ENCODE assay signal across 26 mouse cellular contexts in genomic region chr13:32465041-32465682, GRCm38 (mm10).
DNase-seq lines count a peak whose midpoint lies in the region; ATAC-seq and TF ChIP-seq lines count a peak whose summit lies in the region.
"Had no signal": no experiment of that assay in that cellular context is flagged by ENCODE, and none has a peak within 500 bp of the region (broad histone marks: within the 10 kb centered on the region; RNA-seq: fewer than 3 reads in every experiment).

No protein-coding gene starts in this region.

- TF ChIP-seq CTCF in kidney, adult 2 months (conservative IDR thresholded peaks at IDR 0.05; ENCODE audit: insufficient read depth, insufficient read length, low read depth, low read length): no peak

- H3K4me2 ChIP-seq in lung, embryonic 15.5 days: no peak overlapping the region
- H3K4me2 ChIP-seq: embryonic facial prominence, embryonic 12.5 days; forebrain, embryonic 15.5 days; heart, embryonic 12.5 days; hindbrain, embryonic 15.5 days; limb, embryonic 12.5 days; liver, embryonic 15.5 days; neural tube, embryonic 15.5 days had no signal

- WGBS in kidney, adult 2 months: 86% methylated on average over 6 of the region's 6 CpGs
- WGBS in lung, embryonic 15.5 days: 86% methylated on average over 6 of the region's 6 CpGs

- no peak for TF ChIP-seq POLR2A in kidney, adult 2 months (IDR thresholded peaks at IDR 0.05; ENCODE audit: low read depth, low read length)

- H3K27me3 ChIP-seq in kidney, adult 2 months (replicated peaks; ENCODE audit: control insufficient read depth, insufficient read depth, low read length): no peaks in the 10 kb centered on the region
- H3K27me3 ChIP-seq in lung, embryonic 15.5 days: no peaks in the 10 kb centered on the region
- H3K27me3 ChIP-seq: embryonic facial prominence, embryonic 12.5 days; forebrain, embryonic 15.5 days; hindbrain, embryonic 15.5 days; liver, embryonic 15.5 days; neural tube, embryonic 15.5 days had no signal

- no peak overlapping the region for H3K9ac ChIP-seq in lung, embryonic 15.5 days
- H3K9ac ChIP-seq: embryonic facial prominence, embryonic 12.5 days; forebrain, embryonic 15.5 days; heart, embryonic 12.5 days; hindbrain, embryonic 15.5 days; limb, embryonic 12.5 days; liver, embryonic 15.5 days; neural tube, embryonic 15.5 days had no signal

- H3K27ac ChIP-seq in kidney, adult 2 months (ENCODE audit: insufficient read depth, low read depth, low read length): no peak overlapping the region
- H3K27ac ChIP-seq in lung, embryonic 15.5 days: no peak overlapping the region
- H3K27ac ChIP-seq: embryonic facial prominence, embryonic 12.5 days; forebrain, embryonic 10.5 days; forebrain, embryonic 15.5 days; hindbrain, embryonic 15.5 days; limb, embryonic 12.5 days; liver, embryonic 15.5 days; neural tube, embryonic 15.5 days had no signal

- ATAC-seq in lung, embryonic 15.5 days (ENCODE audit: borderline replicate concordance, extremely low read depth, low FRiP score, low TSS enrichment): peak; percentile 39; the same call in 1 of the 2 replicates
- ATAC-seq: forebrain, embryonic 15.5 days; inflammation-experienced regulatory T-cells, adult 6 months had no signal

- H3K9me3 ChIP-seq in lung, embryonic 15.5 days: no peaks in the 10 kb centered on the region
- H3K9me3 ChIP-seq: embryonic facial prominence, embryonic 12.5 days; forebrain, embryonic 10.5 days; forebrain, embryonic 15.5 days; heart, embryonic 12.5 days; hindbrain, embryonic 15.5 days; limb, embryonic 12.5 days; liver, embryonic 15.5 days; megakaryocyte, embryonic 14.5 days; neural tube, embryonic 15.5 days had no signal

- peak; percentile 5 for DNase-seq in kidney, adult 2 months
- DNase-seq in kidney, postnatal 10 days: no peak
- no peak for DNase-seq in lung, adult 18-20 months
- DNase-seq in ES-CJ7 (ENCODE audit: low read depth, low spot score): peak; percentile 3
- DNase-seq in R1 (ENCODE audit: low read depth, low spot score): peak; percentile 7
- DNase-seq: adrenal gland, postnatal 10 days; B cell, adult 2 months; cerebellum, adult 11 months; cerebellum, adult 9-10 months; cerebellum, postnatal 36 days; gastrocnemius, postnatal 25 days; heart, postnatal 4 days; retina, postnatal 1 day; right cerebral cortex, postnatal 14 days; thymus, postnatal 4 days had no signal

- no peak overlapping the region for H3K4me3 ChIP-seq in kidney, adult 2 months (ENCODE audit: insufficient read depth, low read depth, low read length)
- no peak overlapping the region for H3K4me3 ChIP-seq in lung, embryonic 15.5 days
- H3K4me3 ChIP-seq: embryonic facial prominence, embryonic 12.5 days; forebrain, embryonic 10.5 days; forebrain, embryonic 15.5 days; heart, embryonic 12.5 days; hindbrain, embryonic 15.5 days; limb, embryonic 12.5 days; liver, embryonic 15.5 days; megakaryocyte, embryonic 14.5 days; neural tube, embryonic 15.5 days had no signal

- no peaks in the 10 kb centered on the region for H3K36me3 ChIP-seq in kidney, adult 2 months (ENCODE audit: control insufficient read depth, insufficient read depth, low read length)
- H3K36me3 ChIP-seq in lung, embryonic 15.5 days: no peaks in the 10 kb centered on the region
- H3K36me3 ChIP-seq: embryonic facial prominence, embryonic 12.5 days; forebrain, embryonic 10.5 days; forebrain, embryonic 15.5 days; heart, embryonic 12.5 days; hindbrain, embryonic 15.5 days; limb, embryonic 12.5 days; liver, embryonic 15.5 days; neural tube, embryonic 15.5 days had no signal

- no peaks in the 10 kb centered on the region for H3K4me1 ChIP-seq in kidney, adult 2 months (ENCODE audit: control insufficient read depth, insufficient read depth, low read length)
- H3K4me1 ChIP-seq in lung, embryonic 15.5 days: no peaks in the 10 kb centered on the region
- H3K4me1 ChIP-seq: embryonic facial prominence, embryonic 12.5 days; forebrain, embryonic 15.5 days; hindbrain, embryonic 15.5 days; liver, embryonic 15.5 days; megakaryocyte, embryonic 14.5 days; neural tube, embryonic 15.5 days had no signal

Comparison
In these comparisons a context has a peak if more than half of its experiments do, and no peak if none do; other contexts are left out.
1. DNase-seq: peak in kidney, adult 2 months (single experiment), ES-CJ7 (single experiment) and R1 (single experiment); none in kidney, postnatal 10 days (single experiment) and lung, adult 18-20 months (0 of 2).